Mouse (Mus musculus) embryonic facial prominence, embryonic 10.5 days (tissue): ENCODE measurements at regions not wholly inside any gene's neighbourhood (a gene's known extent, or its start where the extent isn't known, plus 50 kb on each side); places are given as distances from the start of the nearest gene placed in this dataset.
"Not testable (repeated sequence)": the region's sequence is repeated elsewhere in the genome, so short reads cannot be mapped to it uniquely, and the experiment has no call there.

ENCODE experiments used
- DNase-seq: peaks from one replicate; pipeline ENCODE4 v3.0.0-alpha.2; 2017; ENCODE audit warnings: low spot score
- H3K27ac ChIP-seq: fragments of 300-500 bp; sonication (generic); replicated peaks from 2 replicates; pipeline ENCODE4 v1.5.1; 2016; ENCODE audit warnings: mild to moderate bottlenecking
- H3K27me3 ChIP-seq: fragments of 300-500 bp; sonication (generic); replicated peaks from 2 replicates; pipeline ENCODE4 v1.6.1; 2016; ENCODE audit warnings: low read depth, mild to moderate bottlenecking; ENCODE audit not compliant: poor library complexity, severe bottlenecking
- H3K36me3 ChIP-seq: fragments of 300-500 bp; sonication (generic); replicated peaks from 2 replicates; pipeline ENCODE4 v1.6.1; 2016; ENCODE audit warnings: mild to moderate bottlenecking, moderate library complexity
- H3K4me1 ChIP-seq: fragments of 300-500 bp; sonication (generic); 2 replicates; pipeline ENCODE4 v1.6.1; 2016
- H3K4me3 ChIP-seq: fragments of 300-500 bp; sonication (generic); 2 replicates; pipeline ENCODE4 v1.5.1; 2016; ENCODE audit warnings: mild to moderate bottlenecking, moderate library complexity
- H3K9me3 ChIP-seq: fragments of 300-500 bp; sonication (generic); 2 replicates; pipeline ENCODE4 v1.6.1; 2016; ENCODE audit warnings: mild to moderate bottlenecking
- WGBS: fragments of 180-500 bp; shearing (Covaris S2); methylation state at CpG from one replicate; pipeline ENCODE4 v1.1.7; 2016; 5-methylcytosine and 5-hydroxymethylcytosine counted together

- H3K36me3 ChIP-seq: no peaks in the 10 kb centered on the region
- WGBS: 76% methylated on average over 9 of the region's 9 CpGs
- DNase-seq: no peak
- no peaks in the 10 kb centered on the region for H3K27me3 ChIP-seq
- H3K4me1 ChIP-seq: peaks cover 2% of the 10 kb centered on the region; the same call in 1 of the 2 replicates
- H3K9me3 ChIP-seq: no peaks in the 10 kb centered on the region
- no peak overlapping the region for H3K27ac ChIP-seq
- no peak overlapping the region for H3K4me3 ChIP-seq
Measured at GRCm38 (mm10) chr5:117040878-117041277, 75.0 kb downstream of the Suds3 start.

GRCm38 (mm10) chr5:117037261-117037660, 78.7 kb downstream of the Suds3 start:
- H3K4me1 ChIP-seq: no peaks in the 10 kb centered on the region
- peak; percentile 23 for DNase-seq
- 29% methylated on average over 3 of the region's 3 CpGs for WGBS
- H3K9me3 ChIP-seq: no peaks in the 10 kb centered on the region
- H3K4me3 ChIP-seq: no peak overlapping the region
- no peaks in the 10 kb centered on the region for H3K27me3 ChIP-seq
- no peak overlapping the region for H3K27ac ChIP-seq
- H3K36me3 ChIP-seq: no peaks in the 10 kb centered on the region

DNA sequence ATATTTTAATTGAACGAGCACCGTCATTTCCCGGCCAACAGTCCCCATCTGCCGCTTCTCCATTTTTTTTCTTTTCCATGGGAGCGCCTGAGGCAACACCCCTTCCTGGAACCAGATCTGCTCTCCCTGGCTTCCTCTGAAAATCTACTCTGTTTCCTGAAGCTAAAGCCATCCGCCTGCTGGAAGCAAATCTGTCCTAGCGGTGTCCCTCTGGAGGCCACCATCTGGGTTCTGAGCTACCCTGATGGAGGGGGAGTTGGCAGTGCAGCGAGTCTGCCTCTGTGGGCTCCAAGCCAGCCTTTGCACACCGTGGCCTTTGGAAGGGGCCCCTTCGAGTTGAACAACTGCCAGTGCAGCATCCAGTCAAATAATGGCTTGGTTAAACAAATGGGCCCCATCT, 83.8 kb downstream of the Suds3 start:
- DNase-seq: no peak
- H3K27me3 ChIP-seq: no peaks in the 10 kb centered on the region
- 78% methylated on average over 10 of the region's 10 CpGs for WGBS
- H3K4me1 ChIP-seq: no peaks in the 10 kb centered on the region
- H3K36me3 ChIP-seq: no peaks in the 10 kb centered on the region
- H3K27ac ChIP-seq: no peak overlapping the region
- no peaks in the 10 kb centered on the region for H3K9me3 ChIP-seq
- no peak overlapping the region for H3K4me3 ChIP-seq

GRCm38 (mm10) chr5:117025689-117026383, 90.1 kb downstream of the Suds3 start:
- H3K36me3 ChIP-seq: no peaks in the 10 kb centered on the region
- H3K9me3 ChIP-seq: peaks cover 5% of the 10 kb centered on the region; the same call in 1 of the 2 replicates
- H3K4me1 ChIP-seq: no peaks in the 10 kb centered on the region; the same call in 1 of the 2 replicates
- no peak overlapping the region for H3K27ac ChIP-seq
- H3K27me3 ChIP-seq: no peaks in the 10 kb centered on the region
- H3K4me3 ChIP-seq: no peak overlapping the region
- no peak for DNase-seq
- 90% methylated on average over 13 of the region's 13 CpGs for WGBS

DNA sequence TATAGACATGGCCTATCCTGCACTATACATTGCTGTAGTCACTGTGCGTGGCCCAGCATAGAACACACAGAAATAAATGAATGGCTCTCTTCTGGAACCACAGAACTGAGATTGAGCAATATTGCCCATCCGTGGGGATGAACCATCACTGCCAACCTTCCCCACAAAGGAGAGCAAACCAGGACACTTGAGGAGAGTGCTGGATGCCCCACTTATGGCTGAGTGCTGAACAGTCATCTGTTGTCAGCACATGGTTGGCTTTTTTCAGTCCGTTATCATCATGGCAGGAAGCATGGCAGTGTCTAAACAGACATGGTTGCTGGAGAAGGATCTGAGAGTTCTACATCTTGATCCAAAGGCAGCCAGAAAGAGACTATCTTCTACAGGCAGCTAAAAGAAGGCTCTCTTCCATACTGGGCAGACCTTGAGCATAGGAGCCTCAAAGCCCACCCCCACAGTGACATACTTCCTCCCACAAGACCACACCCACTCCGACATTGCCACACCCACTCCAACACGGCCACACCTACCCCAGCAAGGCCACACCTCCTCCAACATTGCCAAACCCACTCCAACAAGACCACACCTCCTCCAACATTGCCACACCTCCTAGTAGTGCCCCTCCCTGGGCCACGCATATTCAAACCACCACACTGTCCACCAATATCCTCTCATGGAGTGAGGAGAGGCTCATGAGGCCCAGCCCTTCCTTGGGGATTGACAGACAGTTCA, 97.3 kb downstream of the Suds3 start:
- no peak for DNase-seq

GRCm38 (mm10) chr5:117011128-117011527, 104.8 kb downstream of the Suds3 start:
- H3K4me3 ChIP-seq: no peak overlapping the region
- 90% methylated on average over 7 of the region's 7 CpGs for WGBS
- H3K9me3 ChIP-seq: no peaks in the 10 kb centered on the region
- DNase-seq: no peak
- H3K36me3 ChIP-seq: no peaks in the 10 kb centered on the region
- no peaks in the 10 kb centered on the region for H3K4me1 ChIP-seq
- no peak overlapping the region for H3K27ac ChIP-seq
- H3K27me3 ChIP-seq: no peaks in the 10 kb centered on the region

More for the DNA sequence above, 97.3 kb downstream of the Suds3 start:
- Histone ChIP-seq H3K36me3 (no peaks in the 10 kb centered on the region), H3K9me3 (peaks cover 3% of the 10 kb centered on the region; the same call in 1 of the 2 replicates), H3K27me3 (no peaks in the 10 kb centered on the region), H3K4me1 (no peaks in the 10 kb centered on the region; the same call in 1 of the 2 replicates), H3K27ac (no peak overlapping the region), H3K4me3 (no peak overlapping the region)
- 84% methylated on average over 6 of the region's 6 CpGs for WGBS

GRCm38 (mm10) chr5:117000770-117001201, 115.1 kb downstream of the Suds3 start:
- H3K36me3 ChIP-seq: no peaks in the 10 kb centered on the region
- 71% methylated on average over 20 of the region's 20 CpGs for WGBS
- H3K4me3 ChIP-seq: no peak overlapping the region
- H3K4me1 ChIP-seq: peaks cover 6% of the 10 kb centered on the region; the same call in 1 of the 2 replicates
- no peaks in the 10 kb centered on the region; the same call in 1 of the 2 replicates for H3K9me3 ChIP-seq
- DNase-seq: peak; percentile 11
- no peak overlapping the region; the same call in 1 of the 2 replicates for H3K27ac ChIP-seq
- no peaks in the 10 kb centered on the region for H3K27me3 ChIP-seq

- DNase-seq: no peak
- Histone ChIP-seq H3K36me3 (no peaks in the 10 kb centered on the region), H3K4me1 (no peaks in the 10 kb centered on the region), H3K4me3 (no peak overlapping the region), H3K9me3 (peaks cover 2% of the 10 kb centered on the region; the same call in 1 of the 2 replicates), H3K27ac (no peak overlapping the region), H3K27me3 (no peaks in the 10 kb centered on the region)
- WGBS: 79% methylated on average over 5 of the region's 5 CpGs
Measured at GRCm38 (mm10) chr5:116994508-116994907, 121.4 kb downstream of the Suds3 start.

- no peak overlapping the region for H3K4me3 ChIP-seq
- no peaks in the 10 kb centered on the region for H3K36me3 ChIP-seq
- H3K9me3 ChIP-seq: peaks cover 2% of the 10 kb centered on the region; the same call in 1 of the 2 replicates
- H3K4me1 ChIP-seq: no peaks in the 10 kb centered on the region
- WGBS: 88% methylated on average over 1 of the region's 1 CpGs
- no peaks in the 10 kb centered on the region for H3K27me3 ChIP-seq
- no peak overlapping the region for H3K27ac ChIP-seq
- DNase-seq: no peak
Measured at GRCm38 (mm10) chr5:116993674-116994073, 122.2 kb downstream of the Suds3 start.

- Histone ChIP-seq H3K36me3 (no peaks in the 10 kb centered on the region), H3K27me3 (no peaks in the 10 kb centered on the region), H3K9me3 (peaks cover 2% of the 10 kb centered on the region; the same call in 1 of the 2 replicates), H3K4me1 (no peaks in the 10 kb centered on the region), H3K4me3 (no peak overlapping the region), H3K27ac (no peak overlapping the region)
- 87% methylated on average over 6 of the region's 6 CpGs for WGBS
- DNase-seq: no peak
Measured at GRCm38 (mm10) chr5:116991461-116991860, 124.5 kb downstream of the Suds3 start.

DNA sequence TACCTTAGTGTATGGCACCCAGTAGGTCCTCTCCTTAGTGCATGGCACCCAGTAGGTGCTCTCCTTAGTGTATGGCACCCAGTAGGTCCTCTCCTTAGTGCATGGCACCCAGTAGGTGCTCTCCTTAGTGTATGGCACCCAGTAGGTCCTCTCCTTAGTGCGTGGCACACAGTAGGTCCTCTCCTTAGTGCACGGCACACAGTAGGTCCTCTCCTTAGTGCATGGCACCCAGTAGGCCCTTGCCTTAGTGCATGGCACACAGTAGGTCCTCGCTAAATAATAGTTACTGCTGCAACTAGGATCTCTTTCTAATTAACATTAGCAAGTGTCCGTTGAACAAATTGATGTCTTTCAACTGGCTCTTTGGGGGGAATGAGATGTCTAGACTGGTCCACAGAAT, 144.4 kb downstream of the Suds3 start:
- H3K27me3 ChIP-seq, H3K4me1 ChIP-seq, H3K27ac ChIP-seq, DNase-seq, H3K9me3 ChIP-seq, H3K36me3 ChIP-seq, H3K4me3 ChIP-seq: not testable (repeated sequence)
- WGBS: 86% methylated on average over 4 of the region's 4 CpGs

GRCm38 (mm10) chr5:116964171-116964570, 151.7 kb downstream of the Suds3 start:
- Histone ChIP-seq H3K27ac (no peak overlapping the region), H3K36me3 (no peaks in the 10 kb centered on the region), H3K4me3 (no peak overlapping the region), H3K9me3 (no peaks in the 10 kb centered on the region), H3K27me3 (no peaks in the 10 kb centered on the region), H3K4me1 (no peaks in the 10 kb centered on the region)
- DNase-seq: no peak
- WGBS: 90% methylated on average over 7 of the region's 7 CpGs

- WGBS: 70% methylated on average over 2 of the region's 2 CpGs
Measured at GRCm38 (mm10) chr5:116963106-116963505, 152.8 kb downstream of the Suds3 start.

More at GRCm38 (mm10) chr5:116963106-116963505, 152.8 kb downstream of the Suds3 start:
- no peak for DNase-seq
- no peaks in the 10 kb centered on the region for H3K27me3 ChIP-seq
- no peaks in the 10 kb centered on the region for H3K36me3 ChIP-seq
- H3K27ac ChIP-seq: no peak overlapping the region
- H3K4me1 ChIP-seq: no peaks in the 10 kb centered on the region
- no peak overlapping the region for H3K4me3 ChIP-seq
- no peaks in the 10 kb centered on the region for H3K9me3 ChIP-seq
